Mouse (Mus musculus) myocyte (in vitro differentiated cells): ENCODE measurements around the gene Rpf2.

Experiments
- E2F4 ChIP-seq: IDR thresholded peaks from one replicate; pipeline ENCODE4 v1.6.1; 2011; ENCODE audit warnings: mild to moderate bottlenecking, control low read depth, moderate library complexity; ENCODE audit not compliant: insufficient read depth
- MAX ChIP-seq: IDR thresholded peaks from one replicate; pipeline ENCODE4 v1.6.1; 2011; ENCODE audit warnings: low read depth, mild to moderate bottlenecking, control low read depth
- MYOG ChIP-seq, 3 experiments: IDR thresholded peaks; one replicate each; pipeline ENCODE4 v1.6.1; 2011; ENCODE audit warnings: control low read depth in 2 of 3, low read depth in 2 of 3, mild to moderate bottlenecking in 2 of 3; ENCODE audit not compliant: insufficient read length in 2 of 3, control insufficient read depth in 1 of 3, insufficient read depth in 1 of 3
- POLR2A ChIP-seq: IDR thresholded peaks from one replicate; pipeline ENCODE4 v1.6.1; 2011; ENCODE audit warnings: low read depth, mild to moderate bottlenecking, control low read depth, moderate library complexity; ENCODE audit not compliant: insufficient read length
- POLR2AphosphoS2 ChIP-seq: IDR thresholded peaks from one replicate; pipeline ENCODE4 v1.6.1; 2011; ENCODE audit warnings: low read depth, control low read depth; ENCODE audit not compliant: insufficient read length
- SRF ChIP-seq: IDR thresholded peaks from one replicate; pipeline ENCODE4 v1.6.1; 2011; ENCODE audit warnings: low read depth; ENCODE audit not compliant: control insufficient read depth, insufficient read length
- TCF3 ChIP-seq: IDR thresholded peaks from one replicate; pipeline ENCODE4 v1.6.1; 2011; ENCODE audit warnings: low read depth, control low read depth; ENCODE audit not compliant: insufficient read length
- USF1 ChIP-seq: IDR thresholded peaks from one replicate; pipeline ENCODE4 v1.6.1; 2011; ENCODE audit warnings: low read depth, mild to moderate bottlenecking, control low read depth, moderate library complexity

DNA sequence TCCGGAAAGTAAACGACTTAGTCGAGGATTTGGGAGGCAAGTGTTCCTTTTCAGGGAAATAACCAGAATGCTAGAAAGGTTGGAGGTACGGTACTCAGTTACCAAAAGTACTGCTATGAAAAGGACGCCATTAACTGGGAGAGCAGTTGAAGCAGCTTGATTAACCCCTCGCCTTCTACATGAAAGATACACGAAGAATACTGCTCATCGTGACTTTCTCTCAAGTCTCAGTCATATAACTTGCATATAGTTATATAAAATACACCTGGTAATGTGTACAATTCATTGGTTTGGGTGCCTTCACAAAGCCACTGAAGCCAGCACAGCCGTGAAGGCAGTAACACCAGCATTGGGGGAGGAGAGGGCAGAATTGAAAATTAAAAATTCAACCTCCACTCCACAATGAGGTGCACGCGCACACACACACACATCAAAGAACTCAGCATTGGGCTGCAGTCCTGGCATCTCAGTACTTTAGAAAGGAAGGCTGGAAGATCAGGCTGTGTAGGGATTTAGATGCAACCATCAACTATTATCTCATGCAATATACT is 405 bp upstream of the Rpf2 start:
- TF ChIP-seq POLR2A = no peak
- TF ChIP-seq MAX = no peak
- TF ChIP-seq MYOG (IDR thresholded peaks at IDR 0.05; ENCODE audit: control insufficient read depth in 1 of 3, insufficient read depth in 1 of 3, insufficient read length in 2 of 3, low read depth in 2 of 3) = no peak
- TF ChIP-seq USF1 = no peak
- no peak for TF ChIP-seq TCF3
- no peak for TF ChIP-seq POLR2AphosphoS2
- no peak for TF ChIP-seq SRF
- TF ChIP-seq E2F4 = no peak
